Mouse (Mus musculus): ENCODE measurements at regions not wholly inside any gene's neighbourhood (a gene's known extent, or its start where the extent isn't known, plus 50 kb on each side); places are given as distances from the start of the nearest gene placed in this dataset.

DNA sequence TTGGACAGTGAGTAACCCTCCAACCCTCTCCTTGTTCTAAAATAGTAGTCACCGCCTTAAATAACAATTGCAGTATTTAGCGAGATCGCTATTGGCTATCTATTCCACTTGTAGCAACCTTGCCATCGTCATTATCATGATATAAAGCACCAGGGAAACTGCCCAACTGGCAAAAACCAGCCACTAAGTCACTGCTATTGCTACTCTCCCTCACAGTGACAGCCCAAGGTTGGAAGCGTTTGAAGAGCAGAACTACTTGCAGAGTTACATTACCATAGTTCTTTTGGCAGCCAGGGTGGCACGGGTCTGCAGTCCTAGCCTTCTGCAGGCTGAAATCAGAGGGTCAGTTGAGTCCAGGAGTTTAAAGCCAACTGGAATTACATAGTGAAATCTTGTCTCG is 171.6 kb upstream of the 4930412O13Rik start:
- no peak overlapping the region for H3K9ac ChIP-seq (ENCODE audit: control insufficient read depth, low read depth, low read length, poor library complexity, severe bottlenecking)
- no peaks in the 10 kb centered on the region for H3K4me1 ChIP-seq (ENCODE audit: control insufficient read depth in 1 of 2, insufficient read depth in 2 of 2, low read length in 2 of 2)
- no peak overlapping the region for H3K27ac ChIP-seq (ENCODE audit: control insufficient read depth, low read depth, low read length)
- H3K36me3 ChIP-seq (ENCODE audit: control insufficient read depth in 1 of 2, insufficient read depth in 2 of 2, low read length in 2 of 2): no peaks in the 10 kb centered on the region
- no peak for TF ChIP-seq HCFC1 (IDR thresholded peaks at IDR 0.05; ENCODE audit: low read depth, low read length)
- no peak for TF ChIP-seq USF2 (IDR thresholded peaks at IDR 0.05; ENCODE audit: borderline replicate concordance in 1 of 2, insufficient read depth in 1 of 2, low read depth in 1 of 2, low read length in 2 of 2)
- TF ChIP-seq MXI1 (IDR thresholded peaks at IDR 0.05; ENCODE audit: low read depth, low read length): no peak
- no peak for TF ChIP-seq ELF1 (IDR thresholded peaks at IDR 0.05; ENCODE audit: low read depth, low read length)
- no peak for TF ChIP-seq ETS1 (IDR thresholded peaks at IDR 0.05; ENCODE audit: low read depth, low read length)
- no peak for TF ChIP-seq TAL1 (IDR thresholded peaks at IDR 0.05; ENCODE audit: low read length)
- TF ChIP-seq MAFK (IDR thresholded peaks at IDR 0.05; ENCODE audit: borderline replicate concordance, low read depth, low read length): no peak
- no peak for TF ChIP-seq BHLHE40 (IDR thresholded peaks at IDR 0.05; ENCODE audit: borderline replicate concordance, low read depth, low read length)
- no peak for TF ChIP-seq USF1 (IDR thresholded peaks at IDR 0.05; ENCODE audit: low read depth, low read length)
- no peak for TF ChIP-seq MAZ (IDR thresholded peaks at IDR 0.05; ENCODE audit: low read depth, low read length)
- TF ChIP-seq EP300 (IDR thresholded peaks at IDR 0.05; ENCODE audit: low read depth in 1 of 2, low read length in 2 of 2): no peak
- TF ChIP-seq ZMIZ1 (IDR thresholded peaks at IDR 0.05; ENCODE audit: low read depth, low read length): no peak
- H3K27me3 ChIP-seq (ENCODE audit: control insufficient read depth in 1 of 2, insufficient read depth in 2 of 2, low read length in 2 of 2): no peaks in the 10 kb centered on the region
- no peaks in the 10 kb centered on the region for H3K9me3 ChIP-seq (replicated peaks; ENCODE audit: insufficient read depth, low read length)
- no peak overlapping the region for H3K4me3 ChIP-seq (ENCODE audit: control insufficient read depth in 1 of 2, insufficient read depth in 1 of 2, low read depth in 2 of 2, low read length in 2 of 2)
- H3K79me2 ChIP-seq (ENCODE audit: control insufficient read depth, insufficient read depth, low read length, poor library complexity): no peaks in the 10 kb centered on the region
- no peak for DNase-seq (ENCODE audit: low read depth, low spot score)

- no peaks in the 10 kb centered on the region for H3K4me1 ChIP-seq (ENCODE audit: control insufficient read depth in 1 of 2, insufficient read depth in 2 of 2, low read length in 2 of 2)
- no peak for TF ChIP-seq KAT2A (conservative IDR thresholded peaks at IDR 0.05; ENCODE audit: low read depth, low read length)
- no peak for TF ChIP-seq NRF1 (IDR thresholded peaks at IDR 0.05; ENCODE audit: insufficient read depth, low read depth, low read length, poor library complexity, severe bottlenecking)
- no peak for TF ChIP-seq POLR2AphosphoS5 (IDR thresholded peaks at IDR 0.05; ENCODE audit: borderline replicate concordance, low read depth, low read length)
- no peak for TF ChIP-seq TBP (IDR thresholded peaks at IDR 0.05; ENCODE audit: low read depth, low read length)
- TF ChIP-seq SIN3A (IDR thresholded peaks at IDR 0.05; ENCODE audit: low read length): no peak
- no peak for TF ChIP-seq EP300 (IDR thresholded peaks at IDR 0.05; ENCODE audit: low read depth in 1 of 2, low read length in 2 of 2)
- no peak for TF ChIP-seq E2F4 (IDR thresholded peaks at IDR 0.05; ENCODE audit: borderline replicate concordance, low read depth, low read length)
- no peak for TF ChIP-seq CHD2 (IDR thresholded peaks at IDR 0.05; ENCODE audit: low read length)
- TF ChIP-seq UBTF (IDR thresholded peaks at IDR 0.05; ENCODE audit: borderline replicate concordance, insufficient read depth, low read depth, low read length): no peak
- no peak for TF ChIP-seq HCFC1 (IDR thresholded peaks at IDR 0.05; ENCODE audit: low read depth, low read length)
- no peak for TF ChIP-seq MYC (IDR thresholded peaks at IDR 0.05; ENCODE audit: low read depth, low read length)
- no peak for TF ChIP-seq POLR2AphosphoS2 (IDR thresholded peaks at IDR 0.05; ENCODE audit: low read length)
- no peak overlapping the region for H3K4me3 ChIP-seq (ENCODE audit: control insufficient read depth in 1 of 2, insufficient read depth in 1 of 2, low read depth in 2 of 2, low read length in 2 of 2)
- no peaks in the 10 kb centered on the region for H3K79me2 ChIP-seq (ENCODE audit: control insufficient read depth, insufficient read depth, low read length, poor library complexity)
- no peak for DNase-seq (ENCODE audit: low read depth, low spot score)
- H3K27ac ChIP-seq (ENCODE audit: control insufficient read depth, low read depth, low read length): no peak overlapping the region
- no peaks in the 10 kb centered on the region for H3K9me3 ChIP-seq (replicated peaks; ENCODE audit: insufficient read depth, low read length)
- no peaks in the 10 kb centered on the region for H3K27me3 ChIP-seq (ENCODE audit: control insufficient read depth in 1 of 2, insufficient read depth in 2 of 2, low read length in 2 of 2)
- no peak overlapping the region for H3K9ac ChIP-seq (ENCODE audit: control insufficient read depth, low read depth, low read length, poor library complexity, severe bottlenecking)
- no peaks in the 10 kb centered on the region for H3K36me3 ChIP-seq (ENCODE audit: control insufficient read depth in 1 of 2, insufficient read depth in 2 of 2, low read length in 2 of 2)
Measured at GRCm38 (mm10) chr2:9717904-9718303, 163.1 kb upstream of the 4930412O13Rik start.
